Mouse (Mus musculus): ENCODE data around the gene Bola1. TPM values are rescaled to one million over a fixed set of nuclear protein-coding genes. Genes with fewer than 3 reads are reported as not detected.
"Not testable (repeated sequence)": the region's sequence is repeated elsewhere in the genome, so short reads cannot be mapped to it uniquely, and the experiment has no call there.

Bola1 gene
- polyA plus RNA-seq, 1 experiment from 2014 or later: 71.8 TPM

GRCm38 (mm10) chr3:96245003-96245886 is 25.7 kb upstream of the Bola1 start, which contains the start of gene Hist2h2aa1:
Gene Hist2h2aa1 (plus strand): TSS chr3:96245497.
- peak within 1 kb of the TSS; percentile 62 for H3K9ac ChIP-seq (replicated peaks)
- not testable (repeated sequence) for H3K27me3 ChIP-seq, H3K9me3 ChIP-seq, H3K36me3 ChIP-seq
- H3K4me3 ChIP-seq: peak within 1 kb of the TSS; percentile 44
- H3K4me1 ChIP-seq: peaks cover 32% of the 10 kb centered on the region
- H3K27ac ChIP-seq (replicated peaks): peak within 1 kb of the TSS; percentile 94
- 0% methylated on average over 35 of the region's 88 CpGs for WGBS
- ATAC-seq (replicated peaks): peak; percentile 91
- H3K4me2 ChIP-seq (replicated peaks): peak within 1 kb of the TSS; percentile 47

GRCm38 (mm10) chr3:96243921-96244572 is 24.5 kb upstream of the Bola1 start:
- no peak for ATAC-seq (replicated peaks)
- Histone ChIP-seq H3K9me3 (no peaks in the 10 kb centered on the region), H3K27ac (replicated peaks) (peak overlapping the region; percentile 94), H3K27me3 (no peaks in the 10 kb centered on the region), H3K9ac (replicated peaks) (peak overlapping the region; percentile 62), H3K4me1 (peaks cover 32% of the 10 kb centered on the region), H3K36me3 (no peaks in the 10 kb centered on the region), H3K4me2 (replicated peaks) (peak overlapping the region; percentile 47), H3K4me3 (peak overlapping the region; percentile 44; the same call in 1 of the 2 replicates)
- WGBS: 84% methylated on average over 7 of the region's 7 CpGs

GRCm38 (mm10) chr3:96240799-96241197 is 21.3 kb upstream of the Bola1 start:
- H3K36me3 ChIP-seq: no peaks in the 10 kb centered on the region
- peaks cover 34% of the 10 kb centered on the region for H3K4me1 ChIP-seq
- H3K4me2 ChIP-seq (replicated peaks): peak overlapping the region; percentile 49
- H3K4me3 ChIP-seq: peak overlapping the region; percentile 37
- 65% methylated on average over 9 of the region's 9 CpGs for WGBS
- no peaks in the 10 kb centered on the region for H3K27me3 ChIP-seq
- H3K9me3 ChIP-seq: no peaks in the 10 kb centered on the region
- ATAC-seq (replicated peaks): no peak
- peak overlapping the region; percentile 41 for H3K9ac ChIP-seq (replicated peaks)
- H3K27ac ChIP-seq (replicated peaks): peak overlapping the region; percentile 89

- peak within 1 kb of the TSS; percentile 89 for H3K27ac ChIP-seq (replicated peaks)
- WGBS: 2% methylated on average over 47 of the region's 85 CpGs
- peak; percentile 87 for ATAC-seq (replicated peaks)
- peak within 1 kb of the TSS; percentile 49 for H3K4me2 ChIP-seq (replicated peaks)
- H3K9ac ChIP-seq (replicated peaks): peak within 1 kb of the TSS; percentile 44
- peaks cover 34% of the 10 kb centered on the region for H3K4me1 ChIP-seq
- H3K36me3 ChIP-seq, H3K27me3 ChIP-seq, H3K9me3 ChIP-seq: not testable (repeated sequence)
- H3K4me3 ChIP-seq: peak within 1 kb of the TSS; percentile 38
Observed at GRCm38 (mm10) chr3:96239949-96240798, 20.7 kb upstream of the Bola1 start, which contains the start of gene Hist2h2aa2. Gene Hist2h2aa2 (minus strand): TSS chr3:96240276.

GRCm38 (mm10) chr3:96238954-96239793 is 19.7 kb upstream of the Bola1 start, which contains the start of gene Hist2h3c2:
Gene Hist2h3c2 (minus strand): TSS chr3:96239127.
- ATAC-seq (replicated peaks): peak; percentile 89
- peaks cover 27% of the 10 kb centered on the region for H3K4me1 ChIP-seq
- not testable (repeated sequence) for H3K9me3 ChIP-seq, H3K27me3 ChIP-seq, H3K36me3 ChIP-seq
- H3K9ac ChIP-seq (replicated peaks): peak within 1 kb of the TSS; percentile 49
- WGBS: 1% methylated on average over 24 of the region's 68 CpGs
- H3K4me2 ChIP-seq (replicated peaks): peak within 1 kb of the TSS; percentile 47
- H3K27ac ChIP-seq (replicated peaks): peak within 1 kb of the TSS; percentile 66
- peak within 1 kb of the TSS; percentile 39 for H3K4me3 ChIP-seq

- under 1% methylated on average over 12 of the region's 12 CpGs for WGBS
- H3K36me3 ChIP-seq: no peaks in the 10 kb centered on the region
- H3K27ac ChIP-seq (replicated peaks): peak overlapping the region; percentile 40; the same call in 1 of the 2 replicates
Observed at GRCm38 (mm10) chr3:96237904-96238511, 18.5 kb upstream of the Bola1 start.

GRCm38 (mm10) chr3:96237335-96237903 is 17.9 kb upstream of the Bola1 start:
- peak overlapping the region; percentile 39 for H3K4me3 ChIP-seq
- no peak for ATAC-seq (replicated peaks)

More at GRCm38 (mm10) chr3:96237904-96238511, 18.5 kb upstream of the Bola1 start:
- Histone ChIP-seq H3K4me3 (peak overlapping the region; percentile 39), H3K4me2 (replicated peaks) (peak overlapping the region; percentile 47), H3K9ac (replicated peaks) (peak overlapping the region; percentile 49), H3K4me1 (peaks cover 23% of the 10 kb centered on the region), H3K27me3 (no peaks in the 10 kb centered on the region), H3K9me3 (no peaks in the 10 kb centered on the region)
- no peak for ATAC-seq (replicated peaks)

GRCm38 (mm10) chr3:96236834-96237334 is 17.4 kb upstream of the Bola1 start:
- 83% methylated on average over 4 of the region's 4 CpGs for WGBS
- no peaks in the 10 kb centered on the region for H3K36me3 ChIP-seq
- ATAC-seq (replicated peaks): no peak
- peaks cover 23% of the 10 kb centered on the region for H3K4me1 ChIP-seq
- peak overlapping the region; percentile 47 for H3K4me2 ChIP-seq (replicated peaks)
- H3K9me3 ChIP-seq: no peaks in the 10 kb centered on the region
- no peak overlapping the region for H3K27ac ChIP-seq (replicated peaks)
- peak overlapping the region; percentile 49; the same call in 1 of the 2 replicates for H3K9ac ChIP-seq (replicated peaks)
- no peaks in the 10 kb centered on the region for H3K27me3 ChIP-seq
- H3K4me3 ChIP-seq: peak overlapping the region; percentile 39

More at GRCm38 (mm10) chr3:96237335-96237903, 17.9 kb upstream of the Bola1 start:
- Histone ChIP-seq H3K9ac (replicated peaks) (peak overlapping the region; percentile 49), H3K9me3 (no peaks in the 10 kb centered on the region), H3K27ac (replicated peaks) (0 out of 2 replicates have a peak overlapping the region, but pooled peaks have one; percentile 40), H3K27me3 (no peaks in the 10 kb centered on the region), H3K36me3 (no peaks in the 10 kb centered on the region), H3K4me2 (replicated peaks) (peak overlapping the region; percentile 47), H3K4me1 (peaks cover 23% of the 10 kb centered on the region)
- WGBS: 17% methylated on average over 7 of the region's 7 CpGs

- no peaks in the 10 kb centered on the region for H3K9me3 ChIP-seq
- H3K4me2 ChIP-seq (replicated peaks): no peak overlapping the region
- H3K9ac ChIP-seq (replicated peaks): no peak overlapping the region
- 76% methylated on average over 3 of the region's 3 CpGs for WGBS
- no peaks in the 10 kb centered on the region for H3K27me3 ChIP-seq
- no peak overlapping the region for H3K4me3 ChIP-seq
- no peaks in the 10 kb centered on the region for H3K36me3 ChIP-seq
- H3K27ac ChIP-seq (replicated peaks): no peak overlapping the region
- H3K4me1 ChIP-seq: peaks cover 18% of the 10 kb centered on the region
- ATAC-seq (replicated peaks): no peak
Observed at GRCm38 (mm10) chr3:96235836-96236235, 16.3 kb upstream of the Bola1 start.

- no peak for ATAC-seq (replicated peaks)
- Histone ChIP-seq H3K36me3 (no peaks in the 10 kb centered on the region), H3K9ac (replicated peaks) (no peak overlapping the region), H3K4me3 (no peak overlapping the region), H3K27me3 (no peaks in the 10 kb centered on the region), H3K4me2 (replicated peaks) (no peak overlapping the region), H3K9me3 (no peaks in the 10 kb centered on the region), H3K27ac (replicated peaks) (no peak overlapping the region), H3K4me1 (peaks cover 16% of the 10 kb centered on the region)
- WGBS: 95% methylated on average over 2 of the region's 2 CpGs
Observed at GRCm38 (mm10) chr3:96234914-96235313, 15.4 kb upstream of the Bola1 start.
